Mouse (Mus musculus): Measurements from ENCODE around the gene Neu2.
A peak's percentile ranks its signal among the peaks of the same experiment; 100 is the strongest.

The Neu2 gene

DNA sequence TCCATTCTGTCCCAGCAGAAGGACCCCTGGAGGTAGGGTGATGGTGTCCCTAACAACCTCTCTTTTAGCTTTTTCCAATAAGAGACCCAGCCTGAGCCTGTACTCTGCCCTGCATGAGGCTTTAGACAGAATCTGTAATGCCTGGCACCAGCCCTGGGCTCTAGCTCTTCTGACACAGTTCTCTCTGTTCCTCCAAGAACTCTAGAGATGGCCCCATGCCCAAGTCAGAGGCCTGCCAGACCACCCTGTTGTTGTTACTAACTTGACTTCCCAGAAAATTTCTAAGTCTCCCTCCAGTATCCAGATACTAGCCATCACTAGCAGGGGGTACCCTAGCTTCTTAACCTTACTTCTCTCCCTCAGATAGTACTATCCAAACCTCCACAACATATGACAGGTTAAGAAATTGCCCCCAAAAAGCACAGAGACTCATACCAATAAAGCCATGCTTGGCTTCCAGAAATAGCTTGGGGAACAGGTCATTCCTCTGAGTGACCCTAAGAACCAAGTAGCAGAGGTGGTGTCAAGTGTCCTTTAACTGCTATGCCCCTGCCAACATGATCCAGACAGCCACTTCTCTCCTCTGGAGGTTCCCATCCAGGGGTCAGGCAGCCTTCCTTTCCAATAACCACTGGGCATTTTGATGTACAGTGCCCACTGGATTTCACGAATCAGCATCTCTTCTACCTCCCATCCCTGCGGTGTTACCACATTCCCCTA, 105.0 kb downstream of the Neu2 start:
- DNase-seq (ENCODE audit: low spot score in 2 of 2), result peak; percentile 50 to 67

DNA sequence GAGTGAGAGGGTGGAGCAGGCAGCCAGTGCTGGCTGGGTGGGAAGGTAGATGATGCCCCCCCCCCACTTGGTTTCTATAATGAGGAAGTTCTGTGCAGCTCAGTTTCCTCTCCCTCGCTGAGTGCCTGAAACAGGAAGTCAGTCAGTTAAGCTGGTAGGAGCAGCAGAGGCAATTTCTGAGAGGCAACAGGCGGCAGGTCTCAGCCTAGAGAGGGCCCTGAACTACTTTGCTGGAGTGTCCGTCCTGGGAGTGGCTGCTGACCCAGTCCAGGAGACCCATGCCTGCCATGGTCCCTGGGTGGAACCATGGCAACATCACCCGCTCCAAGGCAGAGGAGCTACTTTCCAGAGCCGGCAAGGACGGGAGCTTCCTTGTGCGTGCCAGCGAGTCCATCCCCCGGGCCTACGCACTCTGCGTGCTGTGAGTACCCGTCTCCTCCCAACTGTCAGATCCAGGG, 110.6 kb downstream of the Neu2 start, which contains the start of gene Inpp5d:
Gene Inpp5d, plus strand, starts transcription at position 102 of the 458 bp plus-strand sequence.
- DNase-seq (ENCODE audit: low spot score in 2 of 2), result no peak

DNA sequence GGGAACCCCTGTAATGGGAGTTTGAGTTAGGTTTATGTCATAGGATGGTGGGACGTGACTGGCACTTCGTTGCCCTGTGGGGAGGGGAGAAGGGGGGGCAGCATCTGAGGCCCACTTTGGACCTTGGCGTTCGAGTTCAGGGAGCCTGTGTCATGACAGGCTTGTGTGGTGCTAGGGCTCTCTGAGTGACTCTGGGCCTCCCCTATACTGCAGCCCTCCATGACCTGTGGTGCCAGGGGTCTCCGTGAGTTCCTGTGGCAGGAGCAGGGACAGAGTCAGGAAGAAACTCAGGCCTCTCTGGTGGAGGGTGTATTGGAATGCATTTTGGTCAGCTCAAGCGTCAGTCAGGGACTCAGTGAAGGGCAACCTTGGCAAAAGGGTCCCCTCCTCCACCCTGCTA, 111.0 kb downstream of the Neu2 start:
- no peak for DNase-seq (ENCODE audit: low spot score in 2 of 2)

DNA sequence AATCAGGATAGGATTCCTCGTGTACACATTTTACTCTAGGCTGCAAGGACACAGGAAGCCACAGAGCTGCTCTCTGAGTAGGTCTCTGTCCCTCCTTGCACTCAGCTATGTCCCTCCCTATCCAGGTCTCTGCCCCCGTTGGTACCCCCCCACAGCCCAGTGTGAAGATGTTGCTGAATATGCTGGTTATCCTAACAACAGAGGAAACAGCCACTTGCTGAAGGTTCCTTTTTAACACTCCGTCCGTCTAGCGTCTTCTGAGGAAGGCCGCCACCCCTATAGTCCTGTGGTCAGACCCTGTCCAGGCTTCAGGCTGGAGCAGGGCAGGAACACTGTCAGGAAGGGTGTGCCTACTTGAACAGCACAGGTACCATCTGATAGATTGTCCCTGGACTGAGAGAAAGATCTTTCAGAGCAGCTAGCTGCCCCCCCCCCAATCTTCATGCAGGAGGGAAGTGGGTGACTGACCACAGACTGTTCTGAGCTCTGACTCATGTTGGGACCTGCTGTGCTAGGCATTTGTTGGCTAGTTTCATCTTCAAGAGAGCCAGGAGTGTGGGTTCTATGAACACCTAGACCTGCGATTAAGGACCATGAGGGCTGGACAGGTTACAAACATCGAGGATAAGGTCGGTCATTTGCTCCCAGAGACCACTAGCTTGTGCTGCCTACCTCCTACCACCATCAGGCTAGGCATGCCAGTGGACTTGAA, 111.6 kb downstream of the Neu2 start:
- no peak for DNase-seq (ENCODE audit: low spot score in 2 of 2)

DNA sequence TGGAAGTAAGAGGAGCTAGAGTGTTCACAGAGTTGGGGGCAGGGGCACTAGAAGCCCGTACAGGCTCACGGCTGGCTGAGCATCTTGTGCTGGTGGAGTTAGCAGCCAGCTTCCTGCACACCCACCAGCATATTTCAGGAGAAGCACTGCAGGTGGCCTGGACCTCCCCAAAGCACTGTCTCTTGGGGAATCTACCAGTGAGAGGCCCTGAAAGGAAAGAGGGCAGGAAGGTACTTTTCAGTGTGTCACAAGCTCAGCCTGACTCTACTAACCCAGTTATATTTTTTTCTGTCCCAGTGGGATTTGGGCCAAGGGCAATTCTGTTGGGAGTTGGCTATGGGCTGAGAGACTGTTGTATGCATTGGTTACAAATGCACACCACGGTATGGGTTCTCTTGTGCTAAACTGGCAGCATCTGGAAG, 112.2 kb downstream of the Neu2 start:
- peak; percentile 68 to 69 for DNase-seq (ENCODE audit: low spot score in 2 of 2)

DNA sequence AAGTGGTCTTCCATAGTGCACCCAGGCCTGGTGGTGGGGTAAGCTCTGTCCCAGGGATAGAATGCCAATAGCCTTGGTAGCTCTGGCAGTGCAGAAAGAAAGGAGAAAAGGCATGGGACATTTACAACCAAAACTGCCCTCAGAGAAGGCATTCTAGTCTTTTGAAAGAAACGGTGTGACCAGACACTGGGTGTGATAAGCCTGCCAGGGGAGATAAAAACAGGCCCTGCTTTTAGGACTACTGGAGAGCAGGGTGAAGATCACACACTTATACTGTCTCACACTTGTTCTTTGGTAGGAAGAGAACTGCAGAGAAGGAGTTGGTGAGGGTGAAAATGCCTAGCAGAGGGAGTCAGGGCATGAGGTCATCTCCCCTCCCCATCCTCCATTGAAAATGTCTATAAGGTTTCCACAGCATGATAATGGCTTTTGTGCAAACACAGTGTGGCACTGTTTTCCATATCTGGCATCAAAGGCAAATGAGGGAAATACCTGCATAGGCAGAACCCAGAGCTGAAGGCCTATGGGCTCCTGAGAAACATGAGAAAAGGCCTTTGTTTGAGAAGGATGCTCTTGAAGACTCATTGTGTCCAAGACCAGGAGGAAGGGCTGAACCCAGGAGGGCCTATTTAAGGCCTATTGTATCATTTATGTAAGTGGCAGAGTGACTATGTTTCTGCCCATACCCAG, 114.4 kb downstream of the Neu2 start:
- DNase-seq (ENCODE audit: low spot score in 2 of 2), result no peak

DNA sequence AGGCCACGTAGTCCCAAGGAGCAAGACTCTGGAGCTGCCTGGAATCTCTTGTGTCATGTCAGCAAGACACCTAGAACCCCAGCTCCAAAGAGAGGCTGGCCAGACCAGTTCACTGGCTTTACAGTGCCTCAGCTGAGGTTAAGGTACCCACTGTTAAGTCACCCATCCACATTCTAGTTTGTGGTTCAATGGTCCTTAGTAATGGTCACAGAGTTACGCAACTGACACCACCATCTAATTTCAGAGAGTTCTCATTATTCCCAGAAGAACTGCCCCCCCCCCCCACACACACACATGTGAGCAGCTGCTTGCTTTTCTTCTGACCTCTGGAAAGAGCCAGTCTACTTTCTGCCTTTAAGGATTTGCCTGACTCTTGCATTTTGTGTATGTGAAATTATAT, 115.1 kb downstream of the Neu2 start:
- DNase-seq (ENCODE audit: low spot score in 2 of 2), result no peak

DNA sequence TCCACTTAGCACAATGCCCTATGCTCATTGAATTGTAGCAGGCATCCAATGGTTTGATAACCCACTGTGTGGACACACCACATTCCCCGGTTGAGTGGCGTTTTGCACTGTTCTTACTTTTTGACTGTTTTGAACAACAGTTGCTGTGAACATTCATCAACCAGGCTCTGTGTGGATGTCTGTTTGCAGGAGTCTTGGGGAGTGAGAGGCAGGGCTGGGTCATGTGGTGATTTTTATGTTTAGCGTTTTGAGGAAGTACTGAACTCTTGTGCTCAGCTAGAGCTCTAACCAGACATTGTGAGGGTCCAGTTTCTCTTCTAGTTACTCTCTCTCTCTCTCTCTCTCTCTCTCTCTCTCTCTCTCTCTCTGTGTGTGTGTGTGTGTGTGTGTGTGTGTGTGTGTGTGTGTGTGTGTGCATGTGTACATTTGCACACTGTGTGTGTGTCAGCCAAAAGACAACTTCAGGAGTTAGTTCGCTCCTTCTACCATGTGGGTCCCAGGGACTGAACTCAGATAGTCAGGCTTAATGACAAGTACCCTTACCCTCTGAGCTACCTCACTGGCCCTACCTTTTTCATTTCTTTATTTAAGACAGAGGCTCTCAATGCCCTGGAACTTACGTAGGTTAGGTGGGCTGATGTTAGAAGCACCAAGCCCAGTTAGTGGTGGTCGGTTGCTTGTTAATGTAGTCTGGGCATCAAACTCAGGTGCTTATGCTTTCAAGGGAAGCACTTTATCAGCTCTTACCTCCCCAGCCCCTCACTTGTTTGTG, 115.8 kb downstream of the Neu2 start:
- DNase-seq (ENCODE audit: low spot score in 2 of 2), result no peak

DNA sequence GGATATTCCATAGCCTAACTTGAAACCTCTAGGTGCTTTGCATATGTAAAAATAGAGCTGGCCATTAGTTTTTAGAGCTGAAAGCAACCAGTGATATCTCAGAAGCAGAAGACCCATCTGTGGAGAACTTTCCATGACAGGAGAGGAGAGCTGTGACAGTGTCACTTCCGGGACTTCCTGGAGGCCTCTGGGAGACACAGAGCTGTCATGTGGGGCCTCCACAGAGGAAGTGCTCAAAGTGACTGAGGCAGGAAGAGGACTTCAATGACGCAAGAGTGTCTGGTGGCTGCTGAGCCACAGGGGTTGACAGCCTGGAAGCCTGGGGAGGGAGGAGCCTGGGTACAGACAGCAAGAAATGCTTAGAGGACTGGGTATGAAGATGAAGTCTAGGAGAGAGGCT, 116.7 kb downstream of the Neu2 start:
- DNase-seq (ENCODE audit: low spot score in 2 of 2), result peak; percentile 48 to 50

DNA sequence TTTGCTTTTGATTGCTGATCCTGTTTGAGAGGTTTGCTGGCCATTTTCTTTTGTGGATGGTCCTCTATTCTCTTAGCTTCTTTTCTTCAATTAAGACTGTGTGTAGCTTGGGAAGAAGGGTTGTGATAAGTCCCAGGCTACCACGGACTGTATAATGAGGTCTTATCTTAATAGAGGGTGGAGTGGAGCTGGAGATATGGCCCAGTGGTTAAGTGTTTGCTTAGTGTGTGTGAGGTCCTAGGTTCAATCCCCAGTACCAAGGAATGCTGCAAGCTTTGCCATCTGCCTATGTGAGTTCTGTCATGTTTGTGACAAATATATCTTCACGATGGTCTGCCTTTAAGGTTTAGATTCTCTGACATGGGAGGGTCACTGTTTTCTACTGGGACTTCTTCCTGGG, 118.4 kb downstream of the Neu2 start:
- DNase-seq (ENCODE audit: low spot score in 2 of 2), result no peak

DNA sequence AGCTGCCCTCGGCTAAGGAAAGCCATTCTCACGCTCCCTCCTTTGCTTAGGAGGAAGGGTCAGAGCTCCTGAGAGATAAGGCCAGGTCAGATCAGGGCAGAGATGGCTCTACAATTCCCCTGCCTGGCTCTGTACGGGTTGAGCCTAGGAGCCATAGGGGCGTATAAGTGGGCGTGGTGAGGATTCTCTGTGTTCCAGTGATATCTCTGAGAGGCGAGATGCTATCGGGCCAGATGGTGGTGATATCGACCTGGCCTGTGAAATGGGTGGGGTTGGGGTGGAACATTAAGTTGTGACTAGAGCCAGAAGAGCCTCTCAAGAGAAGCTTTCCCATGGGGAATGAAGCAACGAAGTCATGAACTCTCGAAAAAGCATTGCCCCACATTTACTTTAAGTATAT, 121.9 kb downstream of the Neu2 start:
- no peak for DNase-seq (ENCODE audit: low spot score in 2 of 2)

DNA sequence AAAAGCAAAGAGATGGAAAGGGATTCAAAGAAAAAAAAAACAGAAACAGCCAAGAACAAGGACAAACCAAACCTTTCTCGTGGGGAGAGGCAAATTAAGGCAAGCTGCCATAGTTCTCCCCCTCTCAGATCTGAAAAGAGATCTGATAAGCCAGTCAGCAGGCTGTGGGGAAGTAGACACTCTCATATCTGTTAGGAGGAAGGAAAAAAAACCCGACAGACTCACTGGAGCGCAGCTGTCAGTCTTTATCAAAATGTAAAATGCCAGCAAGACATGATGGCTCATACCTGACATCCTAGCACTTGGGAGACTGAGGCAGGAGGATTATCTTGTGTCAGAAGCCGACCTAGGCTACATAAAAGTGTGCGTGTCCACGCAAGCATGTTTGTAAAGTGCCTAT, 122.5 kb downstream of the Neu2 start:
- no peak for DNase-seq (ENCODE audit: low spot score in 2 of 2)

DNA sequence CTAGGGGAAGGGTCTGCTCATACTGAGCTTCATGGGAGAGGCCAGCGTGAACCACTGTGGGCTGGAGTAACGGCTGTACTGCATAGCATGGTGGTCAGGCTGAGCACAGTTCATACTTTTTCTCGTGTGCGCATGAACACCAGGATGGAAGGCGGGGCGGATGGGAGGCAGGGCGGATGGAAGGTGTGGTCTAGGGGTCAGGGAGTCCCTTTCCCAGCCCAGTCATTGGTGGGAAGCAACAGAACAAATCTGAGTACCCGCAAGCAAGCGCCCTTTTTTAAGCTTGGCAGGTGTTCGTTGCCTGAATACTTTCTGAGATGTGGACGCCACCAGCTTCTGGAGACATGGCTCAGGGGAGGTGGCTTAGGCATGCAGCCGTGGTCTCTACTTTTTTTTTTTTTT, 127.0 kb downstream of the Neu2 start:
- no peak for DNase-seq (ENCODE audit: low spot score in 2 of 2)

DNA sequence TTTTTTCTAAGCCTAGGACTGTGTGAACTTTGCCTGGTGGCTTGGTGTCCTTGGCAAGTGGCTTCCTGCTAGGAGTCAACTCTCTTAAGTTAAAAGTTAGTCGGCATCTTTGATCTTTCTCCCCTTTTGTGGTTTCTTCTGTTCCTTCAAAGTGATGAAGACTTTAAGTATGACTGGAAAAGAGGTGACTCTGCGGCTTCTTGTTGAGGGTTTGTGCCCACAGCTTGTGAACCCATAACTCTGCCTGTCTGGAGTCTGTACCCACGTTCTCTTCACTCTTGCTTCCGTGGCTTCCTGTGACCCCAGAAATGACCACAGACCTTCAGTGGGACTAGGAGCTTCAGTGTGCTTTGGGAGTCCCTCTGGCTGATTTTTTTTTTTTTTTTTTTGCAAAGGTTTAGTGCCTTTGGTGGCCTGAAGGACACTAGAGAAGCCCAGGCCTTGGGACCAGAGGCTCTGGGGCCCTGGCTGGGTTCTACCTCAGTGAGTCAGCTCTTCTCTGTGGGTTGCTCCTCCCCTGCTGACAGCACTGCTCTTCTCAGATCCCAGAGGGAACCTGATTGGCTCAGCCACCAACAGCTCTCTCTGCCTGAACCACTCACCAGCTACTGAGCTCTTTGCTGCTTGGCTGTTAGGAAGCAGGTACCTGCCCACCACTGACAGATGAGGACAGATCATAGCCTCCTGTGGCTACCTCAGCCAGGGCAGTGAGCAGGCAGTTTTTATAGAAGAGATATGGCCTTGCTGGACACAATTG, 127.6 kb downstream of the Neu2 start:
- DNase-seq (ENCODE audit: low spot score in 2 of 2), result peak; percentile 41 to 52

DNA sequence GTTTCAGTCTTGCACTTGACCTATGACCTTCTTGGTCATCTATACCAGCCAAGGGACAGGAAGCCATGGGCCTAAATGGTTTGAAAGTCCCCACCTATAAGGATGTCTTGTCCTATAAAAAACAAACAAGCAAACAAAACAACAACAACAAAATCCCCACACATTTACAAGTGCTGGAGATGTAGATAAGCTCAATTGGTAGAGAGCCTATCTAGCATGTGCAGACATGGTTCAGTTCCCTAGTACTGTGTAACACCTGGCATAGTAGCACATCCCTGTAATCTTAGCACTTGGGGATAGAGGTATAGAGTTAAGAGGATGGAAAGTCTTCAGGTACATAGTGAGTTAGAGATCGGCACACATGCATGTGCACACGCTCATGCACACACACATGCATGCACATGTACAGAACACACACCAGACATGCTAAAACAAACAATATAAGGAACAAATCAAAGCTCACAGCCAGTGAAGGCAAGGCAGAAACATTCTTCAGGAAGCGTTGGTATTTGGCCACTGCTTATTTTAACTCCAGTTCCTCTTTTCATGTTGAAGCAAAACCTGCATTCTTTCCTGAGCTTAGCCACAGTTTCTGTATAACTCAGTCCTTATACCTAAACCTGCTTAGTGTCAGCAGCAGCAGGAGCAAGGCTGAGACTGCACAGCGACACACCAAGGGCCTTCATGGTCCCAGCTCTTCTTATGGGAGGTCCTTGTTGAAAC, 128.3 kb downstream of the Neu2 start:
- DNase-seq (ENCODE audit: low spot score in 2 of 2), result no peak

DNA sequence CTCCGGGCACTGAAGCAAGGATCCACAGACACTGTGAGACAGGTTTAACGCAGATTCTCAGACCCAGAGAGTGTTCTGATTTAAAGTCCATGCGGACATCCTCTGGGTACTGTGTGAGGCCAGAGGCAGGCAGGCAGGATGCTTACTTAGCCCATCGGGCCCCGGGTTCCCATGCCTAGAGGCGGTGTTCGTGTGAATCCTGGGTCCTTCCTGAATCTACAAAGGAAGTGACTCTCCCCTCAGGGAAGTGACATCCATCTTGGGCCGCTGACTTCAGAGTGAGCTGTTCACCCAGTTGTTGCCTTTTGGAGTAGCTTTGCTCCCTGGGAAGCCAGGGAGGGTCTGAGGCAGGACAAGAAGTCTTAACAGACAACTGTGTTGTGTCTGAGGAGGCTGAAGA, 130.0 kb downstream of the Neu2 start:
- DNase-seq (ENCODE audit: low spot score in 2 of 2), result no peak

DNA sequence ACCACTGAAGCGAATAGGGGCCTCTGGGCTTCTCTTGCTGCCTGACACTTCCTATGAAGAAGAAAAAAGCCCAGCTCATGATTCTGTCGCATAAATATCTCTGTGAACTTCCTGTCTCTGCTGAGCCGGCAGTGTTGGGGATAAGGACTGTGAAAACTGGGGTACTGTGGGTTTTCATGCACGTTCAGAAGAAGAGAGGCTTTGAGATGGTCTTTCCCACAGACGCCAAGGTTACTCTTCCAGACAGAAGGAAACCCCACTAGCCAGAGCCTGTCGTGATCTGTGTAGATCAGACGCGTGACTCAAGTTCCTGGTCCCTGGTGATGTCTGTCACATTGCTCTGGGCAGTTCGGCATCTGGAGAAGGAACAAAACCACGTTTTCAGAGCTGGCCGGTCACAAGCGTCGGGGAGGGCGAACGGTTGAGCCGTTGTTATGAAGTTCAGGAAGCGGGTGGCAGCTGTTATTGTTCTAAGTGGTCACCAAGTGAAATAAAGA, 130.5 kb downstream of the Neu2 start:
- peak; percentile 39 to 60 for DNase-seq (ENCODE audit: low spot score in 2 of 2)

DNA sequence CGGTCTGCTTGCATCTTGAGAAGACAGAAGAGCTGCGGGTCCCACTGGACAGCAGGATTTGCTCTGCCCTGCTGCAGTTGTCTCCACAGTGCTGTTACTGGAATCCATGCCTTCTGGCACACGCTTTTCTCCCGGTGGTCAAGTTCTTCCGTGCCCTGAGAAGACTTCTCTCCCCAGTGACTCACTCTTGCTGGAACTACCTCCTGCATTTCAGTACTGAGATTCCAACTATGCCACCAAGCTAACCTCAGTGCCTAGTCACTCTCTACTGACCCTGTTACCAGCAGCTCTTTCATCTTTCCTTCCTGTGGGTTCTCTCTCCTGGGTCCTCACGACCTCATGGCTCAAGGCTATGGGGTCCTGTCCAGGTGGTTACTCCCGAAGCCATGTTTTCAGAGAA, 133.3 kb downstream of the Neu2 start:
- DNase-seq (ENCODE audit: low spot score in 2 of 2), result no peak

DNA sequence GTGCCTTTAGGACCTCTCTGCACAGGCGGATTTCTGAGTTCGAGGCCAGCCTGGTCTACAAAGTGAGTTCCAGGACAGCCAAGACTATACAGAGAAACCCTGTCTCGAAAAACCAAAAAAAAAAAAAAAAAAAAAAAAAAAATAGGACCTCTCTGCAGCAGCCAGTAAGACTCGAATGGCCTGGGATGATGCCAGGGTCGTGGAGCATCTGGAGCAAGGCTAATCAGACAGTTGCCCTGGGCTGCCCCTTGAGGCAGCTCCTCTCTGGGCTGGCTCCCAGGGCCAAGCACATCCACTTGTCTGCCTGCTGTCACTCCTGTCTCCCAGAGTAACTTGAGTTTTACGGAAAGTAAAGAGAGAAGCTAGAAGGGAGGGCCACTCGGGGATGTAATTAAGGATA, 135.4 kb downstream of the Neu2 start:
- no peak for DNase-seq (ENCODE audit: low spot score in 2 of 2)

DNA sequence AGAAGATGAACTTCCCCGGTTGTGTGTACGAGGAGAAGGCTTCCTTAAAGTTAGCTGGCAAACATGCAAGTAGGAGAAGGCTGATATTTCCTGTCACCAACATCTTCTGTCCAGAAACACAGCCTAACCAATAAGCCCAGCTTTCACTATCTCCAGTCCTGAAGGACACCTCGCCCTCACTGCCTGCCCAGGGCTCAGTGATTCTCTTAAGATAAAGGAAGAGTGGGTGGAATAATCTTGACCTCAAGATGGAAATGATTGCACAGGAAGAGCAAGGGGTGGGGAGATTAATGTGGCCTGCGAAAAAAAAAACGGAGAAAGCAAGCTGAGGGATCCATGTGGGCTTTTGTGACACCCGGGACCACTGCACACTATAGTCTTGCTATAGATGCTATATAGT, 136.1 kb downstream of the Neu2 start:
- DNase-seq (ENCODE audit: low spot score in 2 of 2), result no peak
